10 mouse cellular contexts compared by ENCODE assay signal in genomic region chr1:134674312-134674711, GRCm38 (mm10). TPM values are rescaled to one million over a fixed set of nuclear protein-coding genes. Genes with fewer than 3 reads are reported as not detected.
A peak's percentile ranks its signal among the peaks of the same experiment; 100 is the strongest.
DNase-seq lines count a peak whose midpoint lies in the region; ATAC-seq and TF ChIP-seq lines count a peak whose summit lies in the region.
"Had no signal": no experiment of that assay in that cellular context is flagged by ENCODE, and none has a peak within 500 bp of the region (broad histone marks: within the 10 kb centered on the region; RNA-seq: fewer than 3 reads in every experiment).

No protein-coding gene starts in this region.

- DNase-seq in liver, adult 2 months (ENCODE audit: extremely low read depth, low read depth, low spot score), result peak; percentile 12
- DNase-seq in liver, embryonic 11.5 days (ENCODE audit: low spot score), result no peak
- peak; percentile 37 for DNase-seq in ZHBTc4 (ENCODE audit: low read depth, low spot score)
- DNase-seq in cerebellum, adult 9-10 months, result peak; percentile 73
- peak; percentile 65 for DNase-seq in splenic B cell, adult 2 months (ENCODE audit: low read depth, low spot score)
- DNase-seq: kidney, adult 11 months had no signal

- no peaks in the 10 kb centered on the region for H3K27me3 ChIP-seq in liver, adult 2 months (ENCODE audit: control insufficient read depth, insufficient read depth, low read length)
- H3K27me3 ChIP-seq in liver, embryonic 11.5 days (replicated peaks; ENCODE audit: control insufficient read depth, insufficient read depth, low read length), result no peaks in the 10 kb centered on the region; the same call in 1 of the 2 replicates
- H3K27me3 ChIP-seq in splenic B cell, adult 2 months (ENCODE audit: control insufficient read depth, insufficient read depth, low read length, poor library complexity, severe bottlenecking), result no peaks in the 10 kb centered on the region
- 0 out of 2 replicates have a peak, but pooled peaks cover 2% of the 10 kb centered on the region for H3K27me3 ChIP-seq in heart, embryonic 11.5 days (ENCODE audit: control insufficient read depth, insufficient read depth, low read length)
- no peaks in the 10 kb centered on the region for H3K27me3 ChIP-seq in kidney, embryonic 14.5 days (ENCODE audit: control insufficient read depth, insufficient read depth, low read length)

- peak; percentile 69 for TF ChIP-seq CTCF in liver, adult 2 months (IDR thresholded peaks at IDR 0.05; ENCODE audit: low read depth, low read length)

- H3K36me3 ChIP-seq in liver, adult 2 months (ENCODE audit: control insufficient read depth, insufficient read depth, low read length), result no peaks in the 10 kb centered on the region
- no peaks in the 10 kb centered on the region for H3K36me3 ChIP-seq in liver, embryonic 11.5 days (ENCODE audit: control insufficient read depth, insufficient read depth, low read length)
- H3K36me3 ChIP-seq in splenic B cell, adult 2 months (ENCODE audit: control insufficient read depth, insufficient read depth, low read length, poor library complexity, severe bottlenecking), result no peaks in the 10 kb centered on the region
- H3K36me3 ChIP-seq in heart, embryonic 11.5 days (ENCODE audit: control insufficient read depth, insufficient read depth, low read length), result no peaks in the 10 kb centered on the region
- no peaks in the 10 kb centered on the region for H3K36me3 ChIP-seq in kidney, embryonic 14.5 days (ENCODE audit: control insufficient read depth, insufficient read depth, low read length)

- no peak for ATAC-seq in liver, embryonic 11.5 days (replicated peaks; ENCODE audit: low FRiP score)
- no peak for ATAC-seq in inflammation-experienced regulatory T-cells, adult 6 months
- ATAC-seq in heart, embryonic 11.5 days (replicated peaks; ENCODE audit: insufficient number of reproducible peaks, low FRiP score, low TSS enrichment), result no peak
- ATAC-seq in kidney, embryonic 14.5 days (ENCODE audit: low FRiP score, low TSS enrichment), result no peak

- H3K9ac ChIP-seq in liver, adult 2 months (ENCODE audit: low read depth, low read length), result no peak overlapping the region
- no peak overlapping the region for H3K9ac ChIP-seq in liver, embryonic 11.5 days (ENCODE audit: low read depth, low read length)
- H3K9ac ChIP-seq in heart, embryonic 11.5 days (ENCODE audit: low read depth, low read length), result no peak overlapping the region
- H3K9ac ChIP-seq in kidney, embryonic 14.5 days (ENCODE audit: low read depth, low read length), result no peak overlapping the region

- H3K4me3 ChIP-seq in liver, adult 2 months (ENCODE audit: insufficient read depth, low read depth, low read length), result no peak overlapping the region
- no peak overlapping the region for H3K4me3 ChIP-seq in liver, embryonic 11.5 days (ENCODE audit: low read depth, low read length)
- no peak overlapping the region for H3K4me3 ChIP-seq in heart, embryonic 11.5 days (ENCODE audit: low read depth, low read length)
- no peak overlapping the region for H3K4me3 ChIP-seq in kidney, embryonic 14.5 days (ENCODE audit: low read length)

- no peaks in the 10 kb centered on the region for H3K9me3 ChIP-seq in liver, embryonic 11.5 days (ENCODE audit: control insufficient read depth, low read length)
- no peaks in the 10 kb centered on the region for H3K9me3 ChIP-seq in heart, embryonic 11.5 days (replicated peaks; ENCODE audit: control insufficient read depth, low read length)
- no peaks in the 10 kb centered on the region for H3K9me3 ChIP-seq in kidney, embryonic 14.5 days (ENCODE audit: control insufficient read depth, low read length)

- TF ChIP-seq POLR2A in liver, adult 2 months (IDR thresholded peaks at IDR 0.05; ENCODE audit: extremely low read depth, insufficient read depth, low read length), result no peak

- no peak overlapping the region for H3K4me2 ChIP-seq in liver, embryonic 11.5 days
- no peak overlapping the region for H3K4me2 ChIP-seq in heart, embryonic 11.5 days
- no peak overlapping the region for H3K4me2 ChIP-seq in kidney, embryonic 14.5 days (replicated peaks; ENCODE audit: low read depth, low read length)

- H3K4me1 ChIP-seq in liver, adult 2 months (ENCODE audit: control insufficient read depth, insufficient read depth, low read length), result no peaks in the 10 kb centered on the region
- H3K4me1 ChIP-seq in liver, embryonic 11.5 days (replicated peaks; ENCODE audit: control insufficient read depth, insufficient read depth, low read length), result no peaks in the 10 kb centered on the region
- no peaks in the 10 kb centered on the region for H3K4me1 ChIP-seq in heart, embryonic 11.5 days (ENCODE audit: control insufficient read depth, insufficient read depth, low read length)
- H3K4me1 ChIP-seq in kidney, embryonic 14.5 days (ENCODE audit: control insufficient read depth, insufficient read depth, low read length), result peaks cover 8% of the 10 kb centered on the region; the same call in 1 of the 2 replicates

- no peaks in the 10 kb centered on the region for H3K79me2 ChIP-seq in liver, adult 2 months (ENCODE audit: control insufficient read depth, insufficient read depth, low read length)

- WGBS in liver, adult 2 months, result 10% methylated on average over 1 of the region's 1 CpGs
- 7% methylated on average over 1 of the region's 1 CpGs for WGBS in liver, embryonic 11.5 days
- 0% methylated on average over 1 of the region's 1 CpGs for WGBS in heart, embryonic 11.5 days (ENCODE audit: insufficient replicate concordance)
- 7% methylated on average over 1 of the region's 1 CpGs for WGBS in kidney, embryonic 14.5 days

- H3K27ac ChIP-seq in liver, adult 2 months (replicated peaks; ENCODE audit: insufficient read depth, low read depth, low read length), result no peak overlapping the region
- no peak overlapping the region for H3K27ac ChIP-seq in liver, embryonic 11.5 days (ENCODE audit: low read depth, low read length)
- H3K27ac ChIP-seq in heart, embryonic 11.5 days (ENCODE audit: low read depth, low read length), result no peak overlapping the region
- no peak overlapping the region for H3K27ac ChIP-seq in kidney, embryonic 14.5 days (ENCODE audit: low read depth, low read length)
- H3K27ac ChIP-seq: macrophage had no signal

RNA-seq across cellular contexts. Expression of gene Syt2, which starts 27.8 kb away (rescaled TPM):
- not detected in 2 replicates for total RNA-seq in liver, adult 2 months (2014; rRNA removed)
- not detected in 2 replicates for polyA plus RNA-seq in liver, adult 2 months (2012; rRNA removed)
- polyA plus RNA-seq in liver, embryonic 11.5 days (2014; fragmentation: Nextera tagmentation; extraction: Ambion mirVana), result 0.12 and 0.22 TPM in 2 replicates
- under 1 TPM; 0.10 to 0.44 (median 0.11) TPM for polyA plus RNA-seq in inflammation-experienced regulatory T-cells, adult 6 months (2017; shearing (Covaris generic))
- polyA plus RNA-seq in heart, embryonic 11.5 days (2014; fragmentation: Nextera tagmentation; extraction: Ambion mirVana), result 0.37 and 0.79 TPM in 2 replicates
- polyA plus RNA-seq in kidney, embryonic 14.5 days (2014; fragmentation: Nextera tagmentation; extraction: Ambion mirVana), result 1.2 and 1.3 TPM in 2 replicates
- polyA plus RNA-seq: macrophage had no signal
